In genomic region chr4:100852448-100852847, GRCm38 (mm10) we compare ENCODE assay signal across 16 mouse cellular contexts.
DNase-seq lines count a peak whose midpoint lies in the region; ATAC-seq and TF ChIP-seq lines count a peak whose summit lies in the region.
"Had no signal": no experiment of that assay in that cellular context is flagged by ENCODE, and none has a peak within 500 bp of the region (broad histone marks: within the 10 kb centered on the region; RNA-seq: fewer than 3 reads in every experiment).

No protein-coding gene starts in this region.

- H3K27ac ChIP-seq in hindbrain, embryonic 13.5 days: 0 out of 2 replicates have a peak overlapping the region, but pooled peaks have one; percentile 40
- H3K27ac ChIP-seq in hindbrain, embryonic 11.5 days (ENCODE audit: low read depth, low read length): no peak overlapping the region
- H3K27ac ChIP-seq in embryonic facial prominence, embryonic 15.5 days (replicated peaks): peak overlapping the region; percentile 35; the same call in 1 of the 2 replicates
- peak overlapping the region; percentile 66; the same call in 1 of the 2 replicates for H3K27ac ChIP-seq in limb, embryonic 12.5 days
- H3K27ac ChIP-seq in gastrocnemius, adult 2 months: no peak overlapping the region
- H3K27ac ChIP-seq: heart, embryonic 10.5 days; liver, embryonic 13.5 days had no signal

- H3K9me3 ChIP-seq in hindbrain, embryonic 13.5 days: no peaks in the 10 kb centered on the region
- no peaks in the 10 kb centered on the region for H3K9me3 ChIP-seq in hindbrain, embryonic 11.5 days (ENCODE audit: control insufficient read depth, low read length)
- no peaks in the 10 kb centered on the region for H3K9me3 ChIP-seq in embryonic facial prominence, embryonic 15.5 days (replicated peaks)
- no peaks in the 10 kb centered on the region for H3K9me3 ChIP-seq in limb, embryonic 12.5 days
- H3K9me3 ChIP-seq: heart, embryonic 10.5 days; liver, embryonic 13.5 days had no signal

- ATAC-seq in hindbrain, embryonic 13.5 days (ENCODE audit: low FRiP score): no peak
- ATAC-seq in hindbrain, embryonic 11.5 days (ENCODE audit: low FRiP score): no peak
- ATAC-seq in embryonic facial prominence, embryonic 15.5 days (ENCODE audit: insufficient number of reproducible peaks, low FRiP score, low TSS enrichment, low read depth): no peak
- no peak for ATAC-seq in limb, embryonic 12.5 days (ENCODE audit: insufficient number of reproducible peaks, insufficient read depth, low FRiP score, low TSS enrichment, low read depth)
- ATAC-seq: inflammation-experienced regulatory T-cells, adult 6 months had no signal

- no peak overlapping the region for H3K4me3 ChIP-seq in hindbrain, embryonic 13.5 days
- H3K4me3 ChIP-seq in hindbrain, embryonic 11.5 days (ENCODE audit: low read depth, low read length): no peak overlapping the region
- H3K4me3 ChIP-seq in embryonic facial prominence, embryonic 15.5 days (replicated peaks): no peak overlapping the region
- H3K4me3 ChIP-seq in limb, embryonic 12.5 days (replicated peaks): no peak overlapping the region
- no peak overlapping the region for H3K4me3 ChIP-seq in gastrocnemius, adult 2 months
- H3K4me3 ChIP-seq: heart, embryonic 10.5 days; liver, embryonic 13.5 days had no signal

- no peak overlapping the region for H3K4me2 ChIP-seq in hindbrain, embryonic 13.5 days
- no peak overlapping the region for H3K4me2 ChIP-seq in hindbrain, embryonic 11.5 days (replicated peaks; ENCODE audit: low read depth, low read length)
- no peak overlapping the region for H3K4me2 ChIP-seq in embryonic facial prominence, embryonic 15.5 days (replicated peaks)
- H3K4me2 ChIP-seq in limb, embryonic 12.5 days: no peak overlapping the region
- H3K4me2 ChIP-seq: liver, embryonic 13.5 days had no signal

- no peak for TF ChIP-seq CTCF in gastrocnemius, adult 2 months (IDR thresholded peaks at IDR 0.05)

- H3K27me3 ChIP-seq in hindbrain, embryonic 13.5 days: no peaks in the 10 kb centered on the region
- no peaks in the 10 kb centered on the region for H3K27me3 ChIP-seq in hindbrain, embryonic 11.5 days (ENCODE audit: control insufficient read depth, insufficient read depth, low read length)
- no peaks in the 10 kb centered on the region for H3K27me3 ChIP-seq in embryonic facial prominence, embryonic 15.5 days
- H3K27me3 ChIP-seq in limb, embryonic 12.5 days: no peaks in the 10 kb centered on the region
- H3K27me3 ChIP-seq: liver, embryonic 13.5 days had no signal

- peaks cover 47% of the 10 kb centered on the region for H3K4me1 ChIP-seq in hindbrain, embryonic 13.5 days (replicated peaks)
- H3K4me1 ChIP-seq in hindbrain, embryonic 11.5 days (replicated peaks; ENCODE audit: control insufficient read depth, insufficient read depth, low read length): 0 out of 2 replicates have a peak, but pooled peaks cover 3% of the 10 kb centered on the region
- peaks cover 58% of the 10 kb centered on the region for H3K4me1 ChIP-seq in embryonic facial prominence, embryonic 15.5 days
- H3K4me1 ChIP-seq in limb, embryonic 12.5 days (replicated peaks): peaks cover 80% of the 10 kb centered on the region
- H3K4me1 ChIP-seq: liver, embryonic 13.5 days had no signal

- H3K9ac ChIP-seq in hindbrain, embryonic 13.5 days: no peak overlapping the region
- H3K9ac ChIP-seq in hindbrain, embryonic 11.5 days (ENCODE audit: low read depth, low read length): no peak overlapping the region
- no peak overlapping the region for H3K9ac ChIP-seq in embryonic facial prominence, embryonic 15.5 days
- H3K9ac ChIP-seq in limb, embryonic 12.5 days (replicated peaks): no peak overlapping the region
- H3K9ac ChIP-seq: liver, embryonic 13.5 days had no signal

- DNase-seq in hindbrain, embryonic 11.5 days (ENCODE audit: low spot score): no peak
- DNase-seq in layer of hippocampus, adult 9-11 months: peak; percentile 21
- DNase-seq in layer of hippocampus, postnatal 14 days (ENCODE audit: low spot score in 2 of 2): no peak
- DNase-seq in gastrocnemius, adult 2 months: no peak
- DNase-seq in kidney, postnatal 10 days: no peak
- DNase-seq: adrenal gland, postnatal 14 days; cerebellum, adult 2 months; gastrocnemius, postnatal 36 days; heart, postnatal 10 days; liver, embryonic 13.5 days; thymus, postnatal 25 days had no signal

- intact Hi-C loops in gastrocnemius, adult 2 months (cut with DNase I): no loop called here

- WGBS in hindbrain, embryonic 13.5 days: 55% methylated on average over 3 of the region's 3 CpGs
- 66% methylated on average over 3 of the region's 3 CpGs for WGBS in hindbrain, embryonic 11.5 days
- WGBS in embryonic facial prominence, embryonic 15.5 days: 34% methylated on average over 3 of the region's 3 CpGs
- 21% methylated on average over 3 of the region's 3 CpGs for WGBS in limb, embryonic 12.5 days

- no peaks in the 10 kb centered on the region for H3K36me3 ChIP-seq in hindbrain, embryonic 13.5 days
- H3K36me3 ChIP-seq in hindbrain, embryonic 11.5 days (ENCODE audit: control insufficient read depth, insufficient read depth, low read length): no peaks in the 10 kb centered on the region
- H3K36me3 ChIP-seq in embryonic facial prominence, embryonic 15.5 days: no peaks in the 10 kb centered on the region
- H3K36me3 ChIP-seq in limb, embryonic 12.5 days: no peaks in the 10 kb centered on the region
- H3K36me3 ChIP-seq: heart, embryonic 10.5 days; liver, embryonic 13.5 days had no signal

Comparison
In these comparisons a context has a peak if more than half of its experiments do, and no peak if none do; other contexts are left out.
1. H3K27ac ChIP-seq: peak in hindbrain, embryonic 13.5 days (single experiment), embryonic facial prominence, embryonic 15.5 days (single experiment) and limb, embryonic 12.5 days (single experiment); none in hindbrain, embryonic 11.5 days (single experiment) and gastrocnemius, adult 2 months (single experiment).